Mouse (Mus musculus) thymus, postnatal 25 days (tissue): ENCODE data around the gene Gin1.

ENCODE experiments used
- DNase-seq: peaks from one replicate; pipeline ENCODE4 v3.0.0; 2022

The Gin1 gene

DNA sequence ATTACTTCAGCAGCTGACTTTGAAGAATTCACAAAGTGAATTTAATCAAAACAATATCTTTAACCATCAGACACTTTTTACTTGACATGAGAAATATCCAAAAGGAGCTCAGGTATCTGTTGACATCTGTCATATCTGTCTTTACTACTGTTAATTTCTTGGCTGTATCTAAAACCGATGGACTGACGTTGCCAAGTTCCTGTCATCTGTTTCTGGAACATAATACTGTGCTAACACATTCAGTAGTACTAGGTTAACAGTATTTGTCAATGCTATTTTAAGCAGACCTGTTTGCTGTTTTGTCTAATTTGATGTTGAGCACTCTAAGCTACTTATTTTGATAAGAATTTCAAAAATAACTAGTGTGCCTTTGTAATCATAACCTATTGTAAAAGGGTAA is 18.5 kb downstream of the Gin1 start:
- DNase-seq, result no peak

DNA sequence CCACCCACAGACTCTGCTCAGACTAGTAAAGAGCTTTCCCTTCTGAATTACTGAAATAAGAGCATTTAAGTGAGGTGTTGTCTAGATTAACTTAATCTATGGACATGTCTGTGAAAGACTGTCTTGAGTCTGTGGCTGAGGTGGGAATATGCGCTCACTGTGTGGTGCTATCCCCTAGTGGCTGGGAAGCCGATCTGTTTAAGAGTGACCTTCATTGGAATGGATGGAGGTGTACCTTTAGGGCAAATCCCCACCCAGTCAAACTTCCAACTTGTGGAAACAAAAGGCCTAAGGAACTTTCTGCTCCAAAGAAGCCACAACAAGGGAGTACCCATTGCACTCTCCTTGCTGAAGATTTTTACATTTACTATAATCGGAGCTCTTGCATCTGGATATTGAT is 24.1 kb downstream of the Gin1 start:
- DNase-seq, result no peak

DNA sequence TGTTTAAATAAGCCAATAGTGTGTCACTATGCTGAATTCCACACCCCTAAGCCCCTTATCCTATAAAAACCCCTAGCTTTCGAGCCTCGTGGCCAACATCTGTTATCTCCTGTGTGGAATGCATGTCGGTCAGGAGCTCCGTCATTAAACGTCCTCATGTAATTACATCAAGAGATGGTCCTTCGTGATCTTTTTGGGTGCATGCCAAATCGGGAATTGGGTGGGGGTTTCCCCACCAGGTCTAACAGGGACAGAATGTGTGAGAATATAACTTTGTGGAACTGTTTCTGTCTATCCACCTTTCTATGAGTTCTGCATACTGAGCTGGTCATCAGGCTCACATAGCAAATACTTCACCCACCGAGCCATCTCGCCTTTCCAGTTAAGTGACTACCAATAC is 26.0 kb downstream of the Gin1 start:
- no peak for DNase-seq

DNA sequence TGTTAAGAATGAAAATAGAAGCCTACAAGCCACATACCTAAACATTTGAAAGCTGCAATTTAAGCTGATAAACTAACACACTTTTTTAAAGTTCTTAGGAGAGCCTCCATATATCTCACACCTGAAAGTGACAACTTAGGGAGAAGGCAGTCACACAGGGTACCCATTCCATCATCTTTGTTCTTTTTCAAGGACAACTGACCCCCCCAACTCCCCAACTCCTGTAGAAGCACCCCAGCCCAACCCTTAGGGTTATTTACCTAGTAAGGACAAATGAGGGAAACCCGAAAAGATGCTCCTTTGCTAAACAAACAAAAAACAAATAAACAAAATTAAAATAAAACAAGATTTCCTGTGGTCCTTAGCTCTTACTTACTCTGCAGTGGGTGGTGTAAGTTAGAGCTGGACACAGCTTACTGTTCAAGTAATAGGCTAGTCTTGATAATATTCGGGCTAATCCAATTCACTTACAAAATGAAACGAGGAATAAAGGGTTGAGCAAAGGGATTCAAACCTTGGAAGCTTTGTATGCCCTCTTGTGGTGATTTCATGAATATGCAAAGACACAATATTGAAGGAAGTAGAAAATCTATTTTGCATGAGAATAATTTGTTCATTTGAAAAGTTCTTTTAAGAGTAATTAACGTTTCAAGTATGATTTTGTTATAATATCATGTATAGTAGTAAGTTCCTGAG is 32.4 kb downstream of the Gin1 start:
- DNase-seq, result no peak

DNA sequence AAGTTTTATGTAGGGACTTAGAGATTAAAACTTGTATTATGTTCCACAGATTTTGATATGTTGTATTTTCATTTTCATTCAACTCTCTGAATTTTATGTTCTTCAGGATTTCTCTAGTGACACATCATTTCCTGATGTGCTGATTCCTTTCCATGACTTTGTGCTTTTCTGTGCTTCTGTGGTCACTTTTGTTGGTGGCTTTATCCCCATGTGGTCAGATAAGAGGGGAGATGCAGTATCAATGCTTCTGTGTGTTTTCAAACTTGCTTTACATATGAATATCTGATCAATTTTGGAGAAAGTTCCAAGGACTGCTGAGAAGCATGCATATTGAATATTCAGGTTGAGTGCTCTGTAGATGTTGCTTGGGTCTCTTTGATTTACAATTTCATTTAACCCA is 34.5 kb downstream of the Gin1 start:
- DNase-seq, result no peak

DNA sequence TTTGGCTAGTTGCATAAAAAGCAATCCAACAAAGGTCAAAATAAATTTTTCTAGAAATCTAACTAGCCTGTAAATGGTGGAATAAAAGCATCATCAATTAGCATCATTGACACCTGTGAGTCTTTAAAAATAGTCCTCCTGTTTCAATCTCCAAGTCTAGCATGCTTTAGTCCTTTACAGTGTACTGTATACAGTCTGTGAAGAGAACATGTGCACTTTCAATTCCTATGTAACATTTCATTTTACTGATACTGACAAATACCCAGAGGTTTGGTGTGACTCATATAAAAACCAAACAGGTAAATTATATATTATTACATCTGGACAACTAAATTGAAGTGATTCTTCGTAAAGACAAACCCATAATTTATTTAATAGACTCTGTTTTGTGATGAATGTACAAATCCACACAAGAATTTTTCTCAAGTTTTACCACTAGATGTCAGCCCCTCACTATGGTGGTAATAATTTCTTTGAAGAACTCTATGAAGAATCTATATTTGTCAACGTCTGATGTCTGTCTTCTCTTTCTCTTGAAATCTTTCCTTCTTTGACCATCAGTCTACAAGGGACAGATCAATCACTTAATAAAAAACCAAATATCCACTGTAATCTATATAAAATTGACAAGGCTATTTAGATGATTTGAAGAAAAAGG is 39.4 kb downstream of the Gin1 start:
- no peak for DNase-seq

DNA sequence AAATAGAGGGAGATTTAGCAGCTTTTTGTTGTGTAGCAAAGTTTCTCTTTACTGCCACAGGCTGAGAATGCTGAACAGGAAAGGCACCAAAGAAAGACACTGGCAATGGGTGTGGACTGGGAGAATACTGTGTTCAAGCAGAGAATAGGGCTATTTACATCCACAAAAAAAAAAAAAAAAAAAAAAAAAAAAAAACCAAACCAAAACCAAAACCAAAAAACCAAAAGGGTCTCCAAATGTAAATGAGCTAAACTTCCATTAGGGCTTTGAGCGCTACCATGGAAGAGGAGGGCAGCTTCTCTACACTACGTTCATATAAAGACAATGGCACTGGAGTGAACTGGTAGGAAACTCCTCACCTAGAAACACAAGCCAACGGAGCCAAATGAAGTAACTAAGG is 51.3 kb downstream of the Gin1 start:
- no peak for DNase-seq

DNA sequence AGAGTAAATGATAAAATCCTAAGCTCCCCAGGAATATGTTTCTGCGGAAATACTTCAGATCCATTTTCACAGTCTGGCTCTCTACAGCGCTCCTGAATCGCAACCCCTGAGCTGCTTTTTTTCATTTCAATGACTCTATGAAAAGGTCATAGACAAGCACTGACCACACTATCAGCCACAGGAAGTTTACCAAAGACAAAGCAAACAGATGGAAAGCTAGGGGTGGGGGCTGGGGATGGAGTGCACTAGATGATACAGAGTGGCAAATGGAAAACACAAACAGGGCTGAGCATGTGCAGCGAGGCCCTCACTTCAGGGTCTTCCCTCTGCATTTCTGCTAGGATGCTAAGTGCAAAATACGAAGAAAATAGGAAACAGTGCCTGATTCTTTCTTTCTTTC is 52.2 kb downstream of the Gin1 start:
- no peak for DNase-seq

DNA sequence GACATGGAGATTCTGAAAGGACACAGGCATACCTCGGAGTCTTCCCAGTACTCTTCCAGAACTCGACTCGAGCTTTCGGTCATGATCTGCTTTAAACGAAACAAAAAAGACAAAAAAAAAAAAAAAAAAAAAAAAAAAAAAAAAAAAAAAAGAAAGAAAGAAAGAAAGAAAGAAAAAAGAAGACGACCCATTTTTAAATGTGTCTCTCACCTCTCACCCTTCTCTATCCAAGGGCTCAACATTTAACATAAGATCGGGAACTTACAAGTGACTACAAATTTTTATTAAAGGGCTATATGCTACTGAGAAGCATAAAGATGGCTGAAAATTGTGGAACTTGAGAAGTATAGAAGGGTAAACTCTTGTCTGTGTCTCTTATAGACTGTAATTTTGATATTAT is 52.9 kb downstream of the Gin1 start:
- no peak for DNase-seq

DNA sequence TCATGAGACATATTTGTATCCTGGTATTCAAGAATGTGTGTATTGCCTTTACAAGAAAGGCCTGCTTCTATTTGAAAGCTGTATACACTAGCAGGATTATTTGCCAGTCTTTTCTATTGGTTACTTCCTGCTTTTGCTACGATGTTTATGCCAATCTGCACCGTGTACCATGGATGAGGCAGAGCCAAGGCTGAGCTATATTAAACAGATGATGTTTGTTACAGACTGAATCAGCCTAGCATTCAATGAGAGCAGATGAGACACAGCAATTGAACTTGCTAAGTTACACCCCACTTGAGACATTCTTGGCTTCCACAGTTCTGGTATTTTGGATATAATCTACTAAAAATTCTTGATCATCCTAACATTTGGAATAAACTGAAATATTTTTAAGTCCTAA is 57.6 kb downstream of the Gin1 start:
- DNase-seq, result no peak

DNA sequence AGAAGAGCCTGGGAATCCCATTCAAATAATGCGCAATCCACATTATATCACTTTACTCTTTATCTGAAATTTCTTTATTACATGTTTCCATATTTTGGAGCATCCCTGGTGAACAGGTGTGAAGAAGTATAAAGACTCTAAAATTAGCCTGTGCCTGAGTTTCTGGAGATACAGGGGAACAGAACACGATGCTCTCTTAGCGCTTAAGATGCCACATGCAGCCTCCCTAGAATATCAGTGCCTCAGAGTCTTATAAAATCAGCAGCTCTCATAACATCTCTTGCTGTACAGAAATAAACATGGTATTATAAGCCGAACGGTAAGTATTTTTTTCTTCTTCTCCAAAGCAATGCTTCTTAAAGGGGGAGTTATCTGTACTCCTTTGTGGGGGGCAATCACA is 58.1 kb downstream of the Gin1 start:
- no peak for DNase-seq

DNA sequence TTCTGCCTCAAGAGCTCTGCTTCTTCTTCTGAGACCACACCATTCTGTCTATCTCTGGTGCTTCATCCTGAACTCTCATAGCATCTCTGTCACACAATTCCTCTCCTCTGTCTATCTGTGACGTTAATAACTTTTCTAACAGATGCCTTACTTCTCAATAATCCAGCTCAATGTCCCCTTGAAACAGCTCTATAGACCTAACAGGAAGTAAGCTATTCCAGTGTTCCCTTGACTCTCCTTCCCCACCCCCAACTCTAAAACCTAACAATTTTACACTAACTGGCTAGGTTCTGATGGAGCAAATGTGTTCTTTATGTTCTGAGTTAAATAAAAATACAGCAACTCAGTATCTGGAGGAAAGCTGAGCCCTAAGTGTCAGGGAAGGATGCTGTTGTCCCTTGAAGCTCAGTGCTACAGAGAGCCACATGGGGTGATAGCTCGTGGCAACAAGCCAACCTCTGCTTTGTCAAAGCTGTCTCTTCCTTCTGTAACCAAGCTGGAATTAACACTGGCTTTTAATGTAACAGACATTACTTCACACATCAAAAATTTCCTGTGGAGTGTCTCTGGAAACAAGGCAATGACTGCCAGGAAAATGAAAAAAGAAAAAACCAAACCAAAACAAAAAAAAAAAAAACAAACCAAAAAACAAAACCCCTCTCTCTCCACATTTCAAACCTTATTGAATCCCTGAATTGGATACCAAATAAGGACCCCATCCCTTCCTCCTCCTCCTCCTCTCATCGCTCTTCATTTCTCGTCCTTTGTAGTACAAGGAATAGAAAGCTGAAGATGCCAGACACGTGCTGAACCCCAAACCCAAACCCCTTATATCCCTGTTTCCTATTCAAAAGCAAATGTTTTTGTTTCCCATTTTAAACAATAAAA is 63.7 kb downstream of the Gin1 start:
- DNase-seq, result no peak

DNA sequence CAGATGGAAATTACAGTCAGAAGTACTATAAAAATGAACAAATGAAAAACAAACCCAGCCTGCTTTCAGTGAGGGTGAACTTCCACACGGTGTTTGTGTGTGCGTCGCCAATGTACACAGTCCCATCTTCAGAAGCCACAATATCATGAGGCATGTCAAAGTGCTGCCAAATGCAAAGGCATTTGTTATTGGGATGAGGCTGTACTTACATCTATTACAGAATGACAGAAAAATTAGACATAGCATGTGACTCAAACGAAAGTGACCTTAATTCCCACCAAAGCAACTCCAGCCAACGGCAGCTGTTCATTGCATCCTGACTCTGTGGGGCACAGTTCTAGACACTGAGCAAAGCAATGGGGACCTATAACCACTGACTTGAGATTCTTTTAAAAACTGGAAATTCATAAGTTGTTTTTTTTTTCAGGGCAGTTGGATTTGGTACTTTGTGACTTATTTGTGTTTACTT is 64.4 kb downstream of the Gin1 start:
- DNase-seq, result no peak
